Mouse (Mus musculus): ENCODE measurements at regions not wholly inside any gene's neighbourhood (a gene's known extent, or its start where the extent isn't known, plus 50 kb on each side); places are given as distances from the start of the nearest gene placed in this dataset.

DNA sequence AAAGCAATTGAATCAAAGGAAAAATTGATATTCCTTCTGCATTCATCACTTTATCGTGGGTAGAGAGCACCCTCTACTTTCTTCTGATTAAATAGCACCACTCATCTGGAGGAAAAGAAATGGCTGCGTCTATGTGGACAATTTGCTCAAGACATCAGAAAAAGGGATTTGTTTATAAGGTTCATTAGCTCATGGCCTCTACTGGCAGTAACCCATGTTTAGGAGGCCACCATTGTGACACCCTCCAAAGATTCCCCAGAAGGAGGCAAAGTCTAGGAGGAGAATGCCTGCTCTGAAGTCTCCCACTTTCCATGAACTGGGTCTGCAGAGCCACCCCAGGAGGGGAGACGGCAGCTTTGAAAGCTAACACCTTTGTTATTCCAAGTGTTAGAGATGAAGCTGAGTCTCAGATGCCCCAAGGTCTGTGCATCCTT lies 147.2 kb upstream of the Plscr5 start:
- WGBS = 56% methylated on average over 3 of the region's 3 CpGs
- H3K9me3 ChIP-seq (replicated peaks) = no peaks in the 10 kb centered on the region
- H3K4me1 ChIP-seq = no peaks in the 10 kb centered on the region
- no peak for DNase-seq (ENCODE audit: low spot score)
- H3K27ac ChIP-seq = no peak overlapping the region
- H3K4me3 ChIP-seq = no peak overlapping the region
- H3K27me3 ChIP-seq (ENCODE audit: low read depth, poor library complexity, severe bottlenecking) = no peaks in the 10 kb centered on the region
- no peaks in the 10 kb centered on the region for H3K36me3 ChIP-seq

DNA sequence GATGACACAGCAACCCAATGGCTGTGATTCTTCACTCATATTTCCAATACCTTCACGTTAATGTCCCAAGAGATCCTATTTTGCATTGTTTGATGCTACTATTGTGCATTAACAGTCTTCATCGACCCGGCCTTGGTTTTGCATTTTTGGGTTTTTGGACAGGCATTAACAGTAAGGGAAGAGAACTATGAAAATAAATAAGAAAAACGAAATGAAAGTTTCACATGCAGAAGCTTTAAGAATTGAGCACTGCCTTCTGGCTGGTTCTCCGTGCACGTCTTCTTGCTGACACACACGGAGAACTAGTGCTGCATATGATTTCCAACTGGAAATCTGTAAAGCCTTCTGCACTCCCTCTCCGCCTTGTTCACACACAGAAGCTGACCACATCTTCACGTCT lies 148.6 kb upstream of the Plscr5 start:
- WGBS = 91% methylated on average over 9 of the region's 9 CpGs
- DNase-seq (ENCODE audit: low spot score) = no peak
- Histone ChIP-seq H3K36me3 (no peaks in the 10 kb centered on the region), H3K4me3 (no peak overlapping the region), H3K27me3 (ENCODE audit: low read depth, poor library complexity, severe bottlenecking) (no peaks in the 10 kb centered on the region), H3K9me3 (replicated peaks) (no peaks in the 10 kb centered on the region), H3K4me1 (no peaks in the 10 kb centered on the region), H3K27ac (no peak overlapping the region)

DNA sequence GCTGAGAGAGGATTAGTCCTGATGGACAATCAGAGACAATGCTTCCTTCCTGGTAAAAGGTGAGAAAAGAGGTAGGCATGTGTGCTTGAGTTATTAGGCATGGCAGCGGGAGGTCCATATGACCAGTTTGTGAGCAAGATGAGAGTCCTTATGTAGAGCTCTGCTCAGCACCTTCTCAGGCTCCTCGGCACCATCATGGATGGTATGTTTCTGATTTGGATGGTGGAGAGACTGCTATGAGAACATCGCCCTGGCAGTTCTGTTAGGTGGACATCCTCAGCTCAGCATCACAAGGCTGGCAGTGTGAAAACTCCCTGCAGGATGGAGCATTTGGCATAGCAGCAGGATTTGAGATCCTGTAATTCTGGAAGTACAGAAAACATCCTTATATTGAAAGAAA lies 176.2 kb upstream of the Plscr5 start:
- DNase-seq (ENCODE audit: low spot score) = no peak
- Histone ChIP-seq H3K9me3 (replicated peaks) (no peaks in the 10 kb centered on the region), H3K36me3 (no peaks in the 10 kb centered on the region), H3K4me3 (no peak overlapping the region), H3K27me3 (ENCODE audit: low read depth, poor library complexity, severe bottlenecking) (no peaks in the 10 kb centered on the region), H3K27ac (no peak overlapping the region), H3K4me1 (no peaks in the 10 kb centered on the region)
- 87% methylated on average over 3 of the region's 3 CpGs for WGBS

DNA sequence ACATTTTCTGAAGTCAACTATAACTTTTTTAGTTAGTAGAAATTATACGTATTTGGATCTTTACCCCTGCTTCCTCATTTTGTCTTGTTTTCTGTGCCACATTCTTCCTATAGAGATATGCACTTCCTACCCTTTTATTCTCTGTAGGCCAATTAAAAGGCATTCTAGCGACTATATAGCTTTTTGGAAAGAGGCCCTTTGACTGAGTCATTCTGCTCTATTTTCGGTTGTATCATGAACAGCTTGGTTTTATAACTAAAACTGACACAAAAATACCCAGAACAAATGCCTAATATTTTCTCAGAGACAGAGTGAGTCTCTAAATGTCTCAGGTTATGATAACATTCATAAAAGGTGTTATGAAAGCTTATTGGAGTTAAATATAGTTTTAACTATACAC lies 176.8 kb upstream of the Plscr5 start:
- Histone ChIP-seq H3K9me3 (replicated peaks) (no peaks in the 10 kb centered on the region), H3K27me3 (ENCODE audit: low read depth, poor library complexity, severe bottlenecking) (no peaks in the 10 kb centered on the region), H3K36me3 (no peaks in the 10 kb centered on the region), H3K4me3 (no peak overlapping the region), H3K4me1 (no peaks in the 10 kb centered on the region), H3K27ac (no peak overlapping the region)
- WGBS = 84% methylated on average over 3 of the region's 3 CpGs
- DNase-seq (ENCODE audit: low spot score) = no peak

- Histone ChIP-seq H3K9me3 (replicated peaks) (no peaks in the 10 kb centered on the region), H3K27me3 (ENCODE audit: low read depth, poor library complexity, severe bottlenecking) (no peaks in the 10 kb centered on the region), H3K36me3 (no peaks in the 10 kb centered on the region), H3K27ac (no peak overlapping the region), H3K4me1 (peaks cover 10% of the 10 kb centered on the region), H3K4me3 (no peak overlapping the region)
- WGBS = 13% methylated on average over 2 of the region's 2 CpGs
- no peak for DNase-seq (ENCODE audit: low spot score)
Measured at GRCm38 (mm10) chr9:91988240-91988639, 204.5 kb upstream of the Plscr5 start.

GRCm38 (mm10) chr9:91981955-91982621 lies 210.6 kb upstream of the Plscr5 start:
- H3K27me3 ChIP-seq (ENCODE audit: low read depth, poor library complexity, severe bottlenecking) = no peaks in the 10 kb centered on the region
- WGBS = 79% methylated on average over 9 of the region's 9 CpGs
- no peak for DNase-seq (ENCODE audit: low spot score)
- H3K27ac ChIP-seq = no peak overlapping the region
- H3K9me3 ChIP-seq (replicated peaks) = no peaks in the 10 kb centered on the region
- H3K4me3 ChIP-seq = no peak overlapping the region
- no peaks in the 10 kb centered on the region for H3K36me3 ChIP-seq
- no peaks in the 10 kb centered on the region for H3K4me1 ChIP-seq

GRCm38 (mm10) chr9:91981499-91981898 lies 211.2 kb upstream of the Plscr5 start:
- no peaks in the 10 kb centered on the region for H3K36me3 ChIP-seq
- 86% methylated on average over 3 of the region's 3 CpGs for WGBS

DNA sequence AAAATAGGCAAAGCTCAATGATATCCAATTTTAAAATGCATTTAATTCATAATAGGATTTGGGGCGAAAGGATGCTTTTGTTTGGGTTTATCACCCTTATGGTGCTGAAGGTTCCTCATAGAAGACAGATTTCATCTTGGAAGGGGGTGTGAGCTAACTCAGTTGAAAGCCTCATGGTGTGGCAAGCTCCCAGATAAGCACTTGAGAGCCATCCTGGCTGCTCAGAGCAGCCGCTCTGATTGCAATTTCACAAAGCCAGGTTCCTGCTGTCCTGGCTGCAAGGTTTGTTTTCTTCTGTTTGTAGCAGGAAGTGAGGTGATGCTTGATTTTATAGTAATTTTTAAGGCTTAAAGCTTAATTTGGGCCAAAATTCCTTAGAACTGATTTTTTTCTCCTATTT lies 228.7 kb upstream of the Plscr5 start:
- DNase-seq (ENCODE audit: low spot score) = no peak
- no peaks in the 10 kb centered on the region for H3K36me3 ChIP-seq
- H3K9me3 ChIP-seq (replicated peaks) = no peaks in the 10 kb centered on the region
- no peak overlapping the region for H3K27ac ChIP-seq
- H3K4me3 ChIP-seq = no peak overlapping the region
- WGBS = 69% methylated on average over 2 of the region's 2 CpGs
- no peaks in the 10 kb centered on the region for H3K4me1 ChIP-seq
- no peaks in the 10 kb centered on the region for H3K27me3 ChIP-seq (ENCODE audit: low read depth, poor library complexity, severe bottlenecking)

More at GRCm38 (mm10) chr9:91981499-91981898, 211.2 kb upstream of the Plscr5 start:
- Histone ChIP-seq H3K4me3 (no peak overlapping the region), H3K9me3 (replicated peaks) (no peaks in the 10 kb centered on the region), H3K4me1 (no peaks in the 10 kb centered on the region), H3K27ac (no peak overlapping the region), H3K27me3 (ENCODE audit: low read depth, poor library complexity, severe bottlenecking) (no peaks in the 10 kb centered on the region)
- DNase-seq (ENCODE audit: low spot score) = no peak

GRCm38 (mm10) chr9:91962726-91963125 lies 230.0 kb upstream of the Plscr5 start:
- DNase-seq (ENCODE audit: low spot score) = no peak
- Histone ChIP-seq H3K4me3 (no peak overlapping the region), H3K4me1 (no peaks in the 10 kb centered on the region), H3K36me3 (no peaks in the 10 kb centered on the region), H3K9me3 (replicated peaks) (no peaks in the 10 kb centered on the region), H3K27me3 (ENCODE audit: low read depth, poor library complexity, severe bottlenecking) (no peaks in the 10 kb centered on the region), H3K27ac (no peak overlapping the region)
- WGBS = 81% methylated on average over 1 of the region's 1 CpGs

GRCm38 (mm10) chr9:91961666-91962065 lies 231.1 kb upstream of the Plscr5 start:
- no peak overlapping the region for H3K27ac ChIP-seq
- no peaks in the 10 kb centered on the region for H3K4me1 ChIP-seq
- H3K27me3 ChIP-seq (ENCODE audit: low read depth, poor library complexity, severe bottlenecking) = no peaks in the 10 kb centered on the region
- DNase-seq (ENCODE audit: low spot score) = no peak
- no peaks in the 10 kb centered on the region for H3K36me3 ChIP-seq
- 86% methylated on average over 1 of the region's 1 CpGs for WGBS
- no peaks in the 10 kb centered on the region for H3K9me3 ChIP-seq (replicated peaks)
- no peak overlapping the region for H3K4me3 ChIP-seq

GRCm38 (mm10) chr9:91960556-91961325 lies 232.0 kb upstream of the Plscr5 start:
- Histone ChIP-seq H3K27me3 (ENCODE audit: low read depth, poor library complexity, severe bottlenecking) (no peaks in the 10 kb centered on the region), H3K4me1 (no peaks in the 10 kb centered on the region), H3K9me3 (replicated peaks) (no peaks in the 10 kb centered on the region), H3K27ac (no peak overlapping the region), H3K4me3 (no peak overlapping the region), H3K36me3 (no peaks in the 10 kb centered on the region)
- DNase-seq (ENCODE audit: low spot score) = no peak
- 88% methylated on average over 14 of the region's 14 CpGs for WGBS

GRCm38 (mm10) chr9:91959592-91959991 lies 233.1 kb upstream of the Plscr5 start:
- WGBS = 31% methylated on average over 1 of the region's 1 CpGs
- H3K36me3 ChIP-seq = no peaks in the 10 kb centered on the region
- H3K4me1 ChIP-seq = no peaks in the 10 kb centered on the region
- no peaks in the 10 kb centered on the region for H3K27me3 ChIP-seq (ENCODE audit: low read depth, poor library complexity, severe bottlenecking)
- H3K4me3 ChIP-seq = no peak overlapping the region
- no peak overlapping the region for H3K27ac ChIP-seq
- no peaks in the 10 kb centered on the region for H3K9me3 ChIP-seq (replicated peaks)
- no peak for DNase-seq (ENCODE audit: low spot score)

- no peaks in the 10 kb centered on the region for H3K4me1 ChIP-seq
- H3K27ac ChIP-seq = no peak overlapping the region
- no peaks in the 10 kb centered on the region for H3K9me3 ChIP-seq (replicated peaks)
- DNase-seq (ENCODE audit: low spot score) = no peak
- H3K4me3 ChIP-seq = no peak overlapping the region
- H3K27me3 ChIP-seq (ENCODE audit: low read depth, poor library complexity, severe bottlenecking) = no peaks in the 10 kb centered on the region
- WGBS = 81% methylated on average over 3 of the region's 3 CpGs
- no peaks in the 10 kb centered on the region for H3K36me3 ChIP-seq
Measured at GRCm38 (mm10) chr9:91959076-91959475, 233.7 kb upstream of the Plscr5 start.

All from limb, embryonic 10.5 days (tissue).